Mouse (Mus musculus) forebrain, embryonic 14.5 days (tissue): ENCODE data around the gene Atp8b5. TPM values are rescaled to one million over a fixed set of nuclear protein-coding genes. Genes with fewer than 3 reads are reported as not detected.

Experiments used
- ATAC-seq: fragments of 200-750 bp; cut with Nextera tagmentation; 2 replicates; pipeline ENCODE4 v1.8.0; 2017; ENCODE audit warnings: mild to moderate bottlenecking, moderate library complexity
- DNase-seq: peaks from one replicate; pipeline ENCODE4 v3.0.0-alpha.2; 2015; ENCODE audit warnings: low spot score
- H3K27ac ChIP-seq: fragments of 300-500 bp; sonication (generic); 2 replicates; pipeline ENCODE4 v1.5.1; 2014; ENCODE audit warnings: low read depth, mild to moderate bottlenecking, control low read depth, low read length, moderate library complexity
- H3K27me3 ChIP-seq: fragments of 300-500 bp; sonication (generic); replicated peaks from 2 replicates; pipeline ENCODE4 v1.6.1; 2014; ENCODE audit warnings: low read length, control low read depth, mixed read lengths; ENCODE audit not compliant: control insufficient read depth, insufficient read depth
- H3K36me3 ChIP-seq: fragments of 300-500 bp; sonication (generic); 2 replicates; pipeline ENCODE4 v1.6.1; 2014; ENCODE audit warnings: low read length, control low read depth; ENCODE audit not compliant: control insufficient read depth, insufficient read depth
- H3K4me1 ChIP-seq: fragments of 300-500 bp; sonication (generic); 2 replicates; pipeline ENCODE4 v1.6.1; 2014; ENCODE audit warnings: antibody characterized with exemption, low read length, control low read depth; ENCODE audit not compliant: control insufficient read depth, insufficient read depth
- H3K4me2 ChIP-seq: fragments of 300-500 bp; sonication (generic); 2 replicates; pipeline ENCODE4 v1.6.1; 2014; ENCODE audit warnings: mild to moderate bottlenecking, control low read depth, low read length
- H3K4me3 ChIP-seq: fragments of 300-500 bp; sonication (generic); 2 replicates; pipeline ENCODE4 v1.5.1; 2014; ENCODE audit warnings: low read depth, low read length, control low read depth
- H3K9ac ChIP-seq: fragments of 300-500 bp; sonication (generic); 2 replicates; pipeline ENCODE4 v1.6.1; 2014; ENCODE audit warnings: mild to moderate bottlenecking, low read length, control low read depth, moderate library complexity
- H3K9me3 ChIP-seq: fragments of 300-500 bp; sonication (generic); replicated peaks from 2 replicates; pipeline ENCODE4 v1.6.1; 2016; ENCODE audit warnings: low read length, control low read depth, mixed read lengths; ENCODE audit not compliant: control insufficient read depth
- WGBS: fragments of 180-500 bp; shearing (Covaris S2); extraction: QIAGEN DNeasy Blood & Tissue Kit; methylation state at CpG from one replicate; pipeline ENCODE4 v1.1.7; 2014; 5-methylcytosine and 5-hydroxymethylcytosine counted together
- polyA plus RNA-seq: library from polyadenylated mRNA; unstranded; fragments of >200 nt; fragmentation: Nextera tagmentation; extraction: Ambion mirVana; gene quantifications from 2 replicates; pipeline ENCODE4 v1.2.1, GENCODE M21; 2014

Gene Atp8b5
- polyA plus RNA-seq, 1 experiment from 2014 or later, result 0.79 TPM

DNA sequence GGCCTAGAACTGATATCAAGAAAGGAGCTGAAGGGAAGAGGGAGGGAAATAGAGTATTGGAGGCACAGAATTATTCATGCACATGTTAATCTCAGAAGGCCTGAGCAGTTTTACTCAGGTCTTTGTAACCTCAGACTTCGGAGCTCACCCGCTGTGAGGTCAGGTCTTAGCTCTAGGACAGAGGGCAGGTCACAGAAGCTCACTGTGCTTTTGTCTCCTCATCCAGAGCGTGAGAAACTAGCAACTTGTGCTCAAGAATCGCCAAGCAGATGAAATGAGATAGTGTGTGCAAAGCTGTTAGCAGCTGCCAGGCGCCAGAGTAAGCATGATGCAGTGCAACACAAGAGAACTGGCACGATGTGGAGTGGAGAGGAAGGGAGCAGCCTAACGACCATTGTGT is 18.9 kb upstream of the Atp8b5 start:
- H3K27ac ChIP-seq, result no peak overlapping the region
- DNase-seq, result peak; percentile 6

GRCm38 (mm10) chr4:43248909-43249308 is 18.1 kb upstream of the Atp8b5 start:
- no peak overlapping the region for H3K27ac ChIP-seq
- DNase-seq, result no peak
- H3K9ac ChIP-seq, result no peak overlapping the region
- H3K9me3 ChIP-seq, result no peaks in the 10 kb centered on the region
- no peak overlapping the region for H3K4me3 ChIP-seq
- no peak for ATAC-seq
- H3K27me3 ChIP-seq, result no peaks in the 10 kb centered on the region
- peaks cover 3% of the 10 kb centered on the region; the same call in 1 of the 2 replicates for H3K4me1 ChIP-seq
- H3K4me2 ChIP-seq, result no peak overlapping the region
- WGBS, result 63% methylated on average over 2 of the region's 2 CpGs
- peaks cover 28% of the 10 kb centered on the region for H3K36me3 ChIP-seq

More for the DNA sequence above, 18.9 kb upstream of the Atp8b5 start:
- ATAC-seq, result no peak
- H3K27me3 ChIP-seq, result no peaks in the 10 kb centered on the region
- H3K9me3 ChIP-seq, result no peaks in the 10 kb centered on the region
- peaks cover 28% of the 10 kb centered on the region for H3K36me3 ChIP-seq
- H3K4me2 ChIP-seq, result no peak overlapping the region
- H3K9ac ChIP-seq, result no peak overlapping the region
- WGBS, result 9% methylated on average over 7 of the region's 7 CpGs
- no peak overlapping the region for H3K4me3 ChIP-seq
- peaks cover 3% of the 10 kb centered on the region; the same call in 1 of the 2 replicates for H3K4me1 ChIP-seq

DNA sequence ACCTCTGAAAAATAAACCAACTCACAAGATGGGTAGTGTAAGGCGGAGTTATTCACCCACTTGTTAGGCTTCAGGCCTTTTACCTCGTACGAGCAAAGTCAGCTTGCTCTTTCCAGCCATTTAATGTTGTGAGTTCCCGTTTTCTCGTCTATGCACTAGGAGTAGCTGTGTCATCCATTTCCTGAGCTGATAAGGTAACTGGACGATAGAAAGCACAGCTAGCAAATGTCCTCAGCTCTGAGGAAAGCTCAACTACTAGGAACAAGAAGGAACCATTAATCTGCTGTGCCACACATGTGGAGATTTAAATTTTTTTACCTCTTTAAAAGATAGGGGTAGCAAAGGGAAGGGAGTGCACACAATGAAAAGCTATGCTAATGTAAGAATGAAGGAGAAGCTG is 15.7 kb upstream of the Atp8b5 start:
- Histone ChIP-seq H3K36me3 (peaks cover 37% of the 10 kb centered on the region), H3K9me3 (no peaks in the 10 kb centered on the region), H3K4me1 (peaks cover 3% of the 10 kb centered on the region; the same call in 1 of the 2 replicates), H3K4me2 (no peak overlapping the region), H3K27ac (no peak overlapping the region), H3K27me3 (no peaks in the 10 kb centered on the region), H3K9ac (no peak overlapping the region), H3K4me3 (no peak overlapping the region)
- ATAC-seq (no peak), DNase-seq (no peak)
- 91% methylated on average over 6 of the region's 6 CpGs for WGBS

DNA sequence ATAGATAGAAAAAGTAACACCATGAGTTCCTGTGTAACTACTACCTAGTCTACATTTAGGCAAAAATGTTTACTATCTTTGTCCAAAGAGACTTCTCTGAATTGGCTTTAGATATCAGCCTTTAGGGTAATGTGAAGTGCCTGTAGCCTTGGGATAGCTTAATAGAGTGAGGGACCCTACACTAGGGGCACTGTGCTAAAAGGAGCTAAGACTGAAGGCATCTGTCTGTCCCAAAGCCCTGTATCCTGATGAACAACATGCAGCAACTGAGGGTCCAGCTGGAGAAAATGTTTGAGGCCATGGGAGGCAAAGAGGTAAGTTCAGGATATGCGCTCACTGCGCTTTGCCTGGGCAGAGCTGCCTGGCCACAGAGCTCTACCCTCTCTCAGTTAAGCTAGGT is 9.9 kb upstream of the Atp8b5 start:
- H3K36me3 ChIP-seq, result peaks cover 45% of the 10 kb centered on the region
- H3K27me3 ChIP-seq, result no peaks in the 10 kb centered on the region
- no peak for DNase-seq
- H3K9me3 ChIP-seq, result no peaks in the 10 kb centered on the region
- no peak overlapping the region for H3K9ac ChIP-seq
- H3K4me3 ChIP-seq, result no peak overlapping the region
- H3K4me2 ChIP-seq, result no peak overlapping the region
- no peak overlapping the region for H3K27ac ChIP-seq
- ATAC-seq, result no peak
- WGBS, result 97% methylated on average over 2 of the region's 2 CpGs
- no peaks in the 10 kb centered on the region for H3K4me1 ChIP-seq

GRCm38 (mm10) chr4:43258556-43258955 is 8.4 kb upstream of the Atp8b5 start:
- H3K4me3 ChIP-seq, result no peak overlapping the region
- H3K9ac ChIP-seq, result no peak overlapping the region
- H3K4me2 ChIP-seq, result no peak overlapping the region
- no peak overlapping the region for H3K27ac ChIP-seq
- H3K27me3 ChIP-seq, result no peaks in the 10 kb centered on the region
- no peaks in the 10 kb centered on the region for H3K9me3 ChIP-seq
- no peaks in the 10 kb centered on the region for H3K4me1 ChIP-seq
- peaks cover 49% of the 10 kb centered on the region for H3K36me3 ChIP-seq
- 92% methylated on average over 4 of the region's 4 CpGs for WGBS
- DNase-seq (no peak), ATAC-seq (no peak)

- H3K4me3 ChIP-seq, result no peak overlapping the region
- H3K4me1 ChIP-seq, result no peaks in the 10 kb centered on the region
- no peaks in the 10 kb centered on the region for H3K27me3 ChIP-seq
- no peaks in the 10 kb centered on the region for H3K9me3 ChIP-seq
- 73% methylated on average over 3 of the region's 3 CpGs for WGBS
- ATAC-seq, result no peak
- peaks cover 52% of the 10 kb centered on the region for H3K36me3 ChIP-seq
- no peak overlapping the region for H3K4me2 ChIP-seq
- DNase-seq, result no peak
- H3K27ac ChIP-seq, result no peak overlapping the region
- H3K9ac ChIP-seq, result no peak overlapping the region
These were observed 7.5 kb upstream of the Atp8b5 start for GRCm38 (mm10) chr4:43259435-43259834.

- DNase-seq, result no peak
- Histone ChIP-seq H3K27ac (no peak overlapping the region), H3K9ac (no peak overlapping the region), H3K4me3 (no peak overlapping the region), H3K36me3 (peaks cover 53% of the 10 kb centered on the region), H3K9me3 (no peaks in the 10 kb centered on the region), H3K27me3 (no peaks in the 10 kb centered on the region), H3K4me1 (no peaks in the 10 kb centered on the region), H3K4me2 (no peak overlapping the region)
- 77% methylated on average over 5 of the region's 5 CpGs for WGBS
- ATAC-seq, result no peak
These were observed 6.9 kb upstream of the Atp8b5 start for GRCm38 (mm10) chr4:43260096-43260495.

DNA sequence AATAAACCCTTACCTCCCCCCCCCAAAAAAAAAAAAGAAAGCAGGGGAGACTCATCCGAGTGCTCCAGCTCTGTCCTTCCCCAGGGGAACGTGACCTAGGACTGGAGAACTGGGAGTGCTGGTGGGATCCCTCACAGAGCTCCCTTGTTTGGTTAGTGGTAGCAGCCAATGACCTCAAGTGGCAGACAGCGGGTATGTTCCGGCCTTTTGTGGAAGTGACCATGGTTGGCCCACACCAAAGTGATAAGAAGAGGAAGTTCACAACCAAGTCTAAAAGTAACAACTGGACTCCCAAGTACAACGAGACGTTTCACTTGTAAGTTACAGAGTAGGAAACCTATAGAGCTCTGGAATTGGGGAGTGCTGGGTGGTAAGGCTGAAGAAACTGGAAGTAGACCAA is 4.1 kb upstream of the Atp8b5 start:
- Histone ChIP-seq H3K4me3 (no peak overlapping the region), H3K27ac (no peak overlapping the region), H3K36me3 (peaks cover 33% of the 10 kb centered on the region), H3K27me3 (no peaks in the 10 kb centered on the region), H3K4me2 (no peak overlapping the region), H3K9ac (no peak overlapping the region), H3K9me3 (no peaks in the 10 kb centered on the region), H3K4me1 (peaks cover 8% of the 10 kb centered on the region)
- WGBS, result 91% methylated on average over 6 of the region's 6 CpGs
- DNase-seq (no peak), ATAC-seq (no peak)

- DNase-seq (no peak), ATAC-seq (no peak)
- 60% methylated on average over 2 of the region's 2 CpGs for WGBS
- Histone ChIP-seq H3K27me3 (no peaks in the 10 kb centered on the region), H3K4me3 (no peak overlapping the region), H3K9ac (no peak overlapping the region), H3K27ac (0 out of 2 replicates have a peak overlapping the region, but pooled peaks have one; percentile 4), H3K4me2 (no peak overlapping the region), H3K36me3 (peaks cover 15% of the 10 kb centered on the region), H3K4me1 (peaks cover 8% of the 10 kb centered on the region), H3K9me3 (no peaks in the 10 kb centered on the region)
These were observed 813 bp upstream of the Atp8b5 start for GRCm38 (mm10) chr4:43266146-43266545.
